Mouse (Mus musculus): ENCODE results near the gene Gm45713. TPM values are rescaled to one million over a fixed set of nuclear protein-coding genes. Genes with fewer than 3 reads are reported as not detected.

Gm45713 gene
- total RNA-seq, 2 experiments from 2014 or later: not detected

Small RNAs within 50 kb of the gene (microRNA-seq; reads per million reads assigned to microRNA genes)
- gene Mir150 (400 to 784 reads per million in 2 experiments), gene Mir5121 (15.2 to 16.3 reads per million in 2 experiments), gene Mir7055 (1.1 to 2.5 reads per million in 2 experiments)

Other genes with a start within 250 kb of the Gm45713 start
- gene Med25, start 243.5 kb downstream of the Gm45713 start, total RNA-seq (2021): 100 to 1,000 TPM; 107 to 114 TPM
- 10 to 100 TPM; 17.9 to 19.4 TPM for gene Fuz, start 240.2 kb downstream of the Gm45713 start, total RNA-seq (2021)
- 100 to 1,000 TPM; 261 to 290 TPM for gene Ap2a1, start 206.7 kb downstream of the Gm45713 start, total RNA-seq (2021)
- gene Tsks, start 193.0 kb downstream of the Gm45713 start, total RNA-seq (2021): under 1 TPM; 0.25 to 0.64 TPM
- 100 to 1,000 TPM in 1 of 2 experiments, 10 to 100 TPM in 1; 99.2 to 101 TPM for gene Cpt1c, start 161.4 kb downstream of the Gm45713 start, total RNA-seq (2021)
- gene Prmt1, start 149.7 kb downstream of the Gm45713 start, total RNA-seq (2021): 100 to 1,000 TPM; 232 to 248 TPM
- 10 to 100 TPM; 38.1 to 42.5 TPM for gene Irf3, start 138.6 kb downstream of the Gm45713 start, total RNA-seq (2021)
- gene Bcl2l12, start 137.5 kb downstream of the Gm45713 start, total RNA-seq (2021): 1 to 10 TPM; 5.4 to 5.5 TPM
- 100 to 1,000 TPM; 141 to 145 TPM for gene Scaf1, start 119.9 kb downstream of the Gm45713 start, total RNA-seq (2021)
- gene Rras, start 118.3 kb downstream of the Gm45713 start, total RNA-seq (2021): 10 to 100 TPM; 12.2 to 12.3 TPM
- gene Prr12, start 83.3 kb downstream of the Gm45713 start, total RNA-seq (2021): 10 to 100 TPM; 69.1 to 70.3 TPM
- 10 to 100 TPM; 47.2 to 51.6 TPM for gene Nosip, start 73.8 kb downstream of the Gm45713 start, total RNA-seq (2021)
- gene Prrg2, start 73.6 kb downstream of the Gm45713 start, total RNA-seq (2021): 10 to 100 TPM in 1 of 2 experiments, 1 to 10 TPM in 1; 6.9 to 10.1 TPM
- 10 to 100 TPM; 11.4 to 11.9 TPM for gene Rcn3, start 44.0 kb downstream of the Gm45713 start, total RNA-seq (2021)
- gene Fcgrt, start 32.4 kb downstream of the Gm45713 start, total RNA-seq (2021): 10 to 100 TPM; 17.9 to 23.1 TPM
- 100 to 1,000 TPM; 456 to 554 TPM for gene Rps11, start 11.8 kb downstream of the Gm45713 start, total RNA-seq (2021)
- gene Rpl13a, start 7.5 kb downstream of the Gm45713 start, total RNA-seq (2021): 100 to 1,000 TPM; 946 to 985 TPM
- gene Flt3l, start 201 bp upstream of the Gm45713 start, total RNA-seq (2021): 1 to 10 TPM; 4.3 to 6.0 TPM
- 10 to 100 TPM; 60.7 to 63.1 TPM for gene Pih1d1, start 18.1 kb upstream of the Gm45713 start, total RNA-seq (2021)
- gene Aldh16a1, start 18.4 kb upstream of the Gm45713 start, total RNA-seq (2021): 10 to 100 TPM; 12.2 to 17.3 TPM
- 1,000 to 10,000 TPM; 1,094 to 1,136 TPM for gene Slc17a7, start 27.7 kb upstream of the Gm45713 start, total RNA-seq (2021)
- under 1 TPM; 0.18 to 0.43 TPM for gene Gfy, start 43.3 kb upstream of the Gm45713 start, total RNA-seq (2021)
- gene Pth2, start 44.8 kb upstream of the Gm45713 start, total RNA-seq (2021): not detected
- 1 to 10 TPM; 2.2 to 2.9 TPM for gene Ccdc155, start 68.7 kb upstream of the Gm45713 start, total RNA-seq (2021)
- gene Dkkl1, start 75.9 kb upstream of the Gm45713 start, total RNA-seq (2021): 10 to 100 TPM in 1 of 2 experiments, 1 to 10 TPM in 1; 8.3 to 10.7 TPM
- gene Tead2, start 79.5 kb upstream of the Gm45713 start, total RNA-seq (2021): 10 to 100 TPM; 12.5 to 13.7 TPM
- 1 to 10 TPM; 4.6 to 5.0 TPM for gene Cd37, start 102.9 kb upstream of the Gm45713 start, total RNA-seq (2021)
- 1 to 10 TPM; 1.0 to 1.2 TPM for gene Slc6a16, start 104.9 kb upstream of the Gm45713 start, total RNA-seq (2021)
- not detected for gene Slc6a21, start 141.3 kb upstream of the Gm45713 start, total RNA-seq (2021)
- 10 to 100 TPM; 19.6 to 20.9 TPM for gene Trpm4, start 197.5 kb upstream of the Gm45713 start, total RNA-seq (2021)
- under 1 TPM; 0.85 to 0.96 TPM for gene Hrc, start 199.1 kb upstream of the Gm45713 start, total RNA-seq (2021)
- 100 to 1,000 TPM; 124 to 128 TPM for gene Ppfia3, start 230.8 kb upstream of the Gm45713 start, total RNA-seq (2021)
- gene Lin7b, start 234.4 kb upstream of the Gm45713 start, total RNA-seq (2021): 100 to 1,000 TPM; 137 to 163 TPM

Measured in layer of hippocampus, postnatal 10 days (tissue).